Mouse (Mus musculus) cerebellum, postnatal 4 days (tissue): ENCODE data around the gene St6galnac3.
A peak's percentile ranks its signal among the peaks of the same experiment; 100 is the strongest.

ENCODE experiments used
- DNase-seq, 2 experiments: peaks; one replicate each; pipeline ENCODE4 v3.0.0; 2022; ENCODE audit warnings: low spot score in 2 of 2, mixed read lengths in 1 of 2

The St6galnac3 gene

DNA sequence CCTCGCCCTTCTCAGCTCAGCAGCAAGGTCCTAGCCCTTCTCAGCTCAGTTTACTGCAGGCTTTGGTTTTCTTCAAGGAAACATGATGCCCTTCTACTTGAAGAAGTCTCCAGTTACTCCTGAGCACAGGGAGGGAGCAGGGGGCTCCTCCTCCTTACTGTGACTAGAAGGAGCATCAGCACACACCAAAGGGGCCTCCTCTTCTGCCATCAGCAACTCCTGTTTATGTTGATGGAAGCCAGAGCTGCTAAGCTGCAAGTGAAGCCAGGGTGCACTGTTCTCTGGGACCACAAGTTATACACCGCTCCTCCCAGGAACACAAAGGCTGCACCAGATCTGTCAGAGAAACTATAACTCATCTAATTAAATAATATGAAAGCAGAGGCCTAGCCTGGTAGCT, 34.4 kb downstream of the St6galnac3 start:
- DNase-seq = no peak

DNA sequence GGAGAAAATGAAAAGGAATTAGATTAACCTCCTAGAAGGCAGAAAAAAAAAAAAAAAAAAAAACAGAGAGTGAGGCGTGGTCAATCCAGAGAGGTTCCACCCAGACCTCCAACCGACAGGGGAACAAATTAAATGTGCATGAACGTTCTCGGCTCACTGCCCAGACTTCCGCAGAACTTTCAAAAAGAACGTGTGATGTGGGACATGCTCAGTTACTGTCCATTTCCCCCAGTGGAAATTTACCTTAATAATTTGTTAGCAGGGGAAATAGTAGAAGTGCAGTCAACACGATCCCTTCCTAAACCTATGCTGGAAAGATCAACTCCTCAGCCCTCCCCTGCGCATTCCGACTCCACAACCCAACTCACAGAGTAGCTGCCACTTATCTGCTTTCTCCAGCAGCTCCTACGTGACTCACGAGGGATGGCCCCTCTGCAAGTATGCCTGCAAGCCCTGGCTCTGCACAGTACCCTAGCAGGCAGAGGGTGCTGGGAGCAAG, 35.1 kb downstream of the St6galnac3 start:
- DNase-seq = no peak

DNA sequence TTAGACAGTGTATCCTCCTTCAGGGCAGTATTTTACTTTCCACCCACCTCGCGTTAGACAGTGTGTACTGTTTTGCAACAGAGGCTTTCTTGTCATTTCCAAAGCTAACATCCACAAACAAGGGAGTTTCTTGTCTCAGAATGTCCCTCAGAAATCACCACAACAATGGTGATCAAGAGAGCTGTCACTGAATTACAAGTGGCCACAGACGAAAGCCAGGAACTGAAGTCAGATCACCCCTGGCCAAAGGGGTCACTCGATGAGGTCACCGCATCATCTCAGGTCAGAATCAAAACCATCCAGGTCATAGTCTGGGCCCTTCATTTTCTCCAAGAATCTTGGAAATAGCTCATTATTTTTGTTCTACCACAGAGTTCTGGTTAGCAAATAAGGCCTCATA, 37.1 kb downstream of the St6galnac3 start:
- no peak for DNase-seq

DNA sequence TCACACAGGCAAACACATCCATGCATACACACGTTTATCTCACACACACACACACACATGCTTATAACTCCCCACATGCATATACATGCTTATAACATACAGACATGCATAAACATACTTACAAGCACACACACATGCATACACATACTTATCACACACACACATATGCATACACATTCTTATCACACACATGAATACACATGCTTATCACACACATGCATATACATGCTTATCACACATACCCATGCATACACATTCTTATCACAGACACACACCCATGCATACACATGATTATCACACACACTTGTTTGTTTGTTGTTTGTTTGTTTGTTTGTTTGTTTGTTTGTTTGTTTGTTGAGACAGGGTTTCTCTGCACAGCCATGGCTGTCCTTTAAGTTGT, 40.1 kb downstream of the St6galnac3 start:
- DNase-seq = no peak

DNA sequence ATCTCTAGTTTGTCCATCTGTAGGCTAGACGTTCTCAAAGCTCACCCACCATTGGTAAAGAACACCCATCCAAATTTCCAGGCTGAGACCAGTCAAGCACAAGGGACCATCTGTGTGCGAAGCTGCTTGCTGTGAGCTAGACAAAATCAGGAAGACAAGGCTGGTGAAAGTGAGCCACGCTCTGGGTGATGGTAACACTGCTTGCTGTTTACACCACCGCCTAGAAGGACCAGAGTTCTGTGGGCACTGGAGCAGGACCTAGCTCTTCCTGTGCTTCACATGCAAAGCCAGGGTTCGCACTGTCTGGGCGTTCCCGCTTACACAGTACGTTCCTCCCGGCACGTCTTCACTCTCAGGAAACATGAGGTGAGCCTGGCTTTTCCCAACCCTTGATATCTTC, 42.7 kb downstream of the St6galnac3 start:
- DNase-seq = no peak

DNA sequence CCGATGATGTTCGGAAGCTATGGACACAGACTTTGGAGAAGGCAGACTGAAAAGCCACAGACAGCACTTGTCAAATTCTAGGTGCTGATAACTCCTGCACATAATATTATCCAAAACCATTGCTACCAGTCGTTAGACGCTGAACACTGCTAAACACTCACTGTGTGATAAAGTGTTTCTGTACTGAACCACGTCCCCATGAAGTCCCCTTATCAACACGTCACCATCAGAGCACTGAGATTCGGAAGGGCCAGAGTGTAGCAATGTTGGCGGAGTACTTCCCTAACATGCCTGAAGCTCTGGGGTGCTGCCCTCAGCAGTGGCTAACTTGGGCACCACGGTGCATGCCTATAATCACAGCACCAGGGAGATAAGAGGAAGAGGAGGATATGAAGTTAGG, 43.3 kb downstream of the St6galnac3 start:
- DNase-seq = no peak

DNA sequence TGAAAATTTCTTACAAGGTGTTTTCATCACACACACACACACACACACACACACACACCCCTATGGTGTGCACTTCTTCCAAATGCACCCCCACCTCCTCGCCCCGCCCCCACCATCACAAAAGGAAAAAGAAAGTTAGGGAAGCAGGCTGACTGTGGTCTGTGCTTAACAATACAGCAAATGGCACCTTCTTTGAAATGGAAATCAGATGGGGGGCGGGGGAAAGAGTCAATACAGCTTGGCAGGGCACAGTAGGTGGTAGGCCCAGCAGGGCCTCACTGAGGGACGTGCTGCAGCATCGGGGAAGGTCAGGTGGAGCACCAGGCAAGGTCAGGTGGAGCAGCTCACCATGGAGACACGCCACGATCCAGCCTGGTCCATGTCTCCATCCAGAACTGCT, 49.1 kb downstream of the St6galnac3 start:
- no peak for DNase-seq

DNA sequence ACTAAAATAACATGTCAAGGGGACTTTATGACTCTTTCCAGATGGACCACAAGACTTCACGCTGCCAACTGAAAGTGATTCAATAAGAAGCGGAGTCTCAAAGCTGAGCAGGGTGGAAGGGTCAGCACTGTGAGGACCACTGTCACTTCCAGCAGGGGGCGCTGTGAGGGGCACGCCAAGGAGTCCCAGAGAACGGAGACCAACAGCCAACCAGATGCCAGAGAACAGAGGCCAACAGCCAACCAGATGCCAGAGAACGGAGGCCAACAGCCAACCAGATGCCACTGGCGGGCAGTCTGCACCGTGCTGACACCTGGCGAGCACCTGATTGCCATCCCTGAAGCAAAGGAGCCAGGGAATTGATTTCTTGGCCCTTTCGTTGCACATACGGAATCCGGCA, 49.9 kb downstream of the St6galnac3 start:
- DNase-seq = peak in 1 of 2 experiments; percentile 68

DNA sequence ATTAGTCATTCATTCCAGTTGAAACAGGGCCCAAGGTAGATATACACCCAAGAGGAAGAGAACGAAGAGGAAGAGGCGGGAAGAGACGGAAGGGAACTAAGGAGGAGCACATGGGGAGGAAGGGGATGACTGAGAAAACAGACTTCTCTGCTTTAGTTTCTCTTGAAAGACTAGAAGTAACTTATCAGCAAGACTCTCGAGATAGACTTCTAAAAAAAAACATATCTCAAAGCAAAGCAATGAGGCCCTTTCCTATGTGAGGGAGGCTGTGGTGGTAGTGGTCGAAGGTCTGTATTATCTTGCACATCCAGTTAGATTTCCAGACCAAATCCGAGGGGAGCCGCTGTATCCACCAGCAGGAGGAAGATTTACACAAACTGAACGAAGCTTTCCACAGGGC, 50.6 kb downstream of the St6galnac3 start:
- DNase-seq = no peak

DNA sequence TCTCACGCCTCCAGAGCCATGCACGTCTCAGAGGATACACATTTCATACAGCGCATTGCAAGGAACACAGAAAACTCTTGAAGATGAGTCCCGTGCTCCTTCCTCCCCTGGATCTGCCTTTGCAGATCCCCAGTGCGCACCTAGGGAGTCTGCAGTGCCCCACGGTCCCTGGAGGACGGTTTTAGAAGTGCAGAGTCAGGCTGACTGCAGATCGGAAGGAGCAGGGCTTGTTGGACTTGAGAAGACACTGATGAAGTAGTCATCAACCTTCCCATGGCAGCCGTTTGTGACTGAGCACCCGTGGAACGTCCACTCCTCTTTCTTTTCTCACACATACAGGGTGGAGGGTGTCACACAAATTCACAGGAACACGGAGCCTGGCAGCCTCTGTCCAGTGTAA, 51.5 kb downstream of the St6galnac3 start:
- DNase-seq = no peak

DNA sequence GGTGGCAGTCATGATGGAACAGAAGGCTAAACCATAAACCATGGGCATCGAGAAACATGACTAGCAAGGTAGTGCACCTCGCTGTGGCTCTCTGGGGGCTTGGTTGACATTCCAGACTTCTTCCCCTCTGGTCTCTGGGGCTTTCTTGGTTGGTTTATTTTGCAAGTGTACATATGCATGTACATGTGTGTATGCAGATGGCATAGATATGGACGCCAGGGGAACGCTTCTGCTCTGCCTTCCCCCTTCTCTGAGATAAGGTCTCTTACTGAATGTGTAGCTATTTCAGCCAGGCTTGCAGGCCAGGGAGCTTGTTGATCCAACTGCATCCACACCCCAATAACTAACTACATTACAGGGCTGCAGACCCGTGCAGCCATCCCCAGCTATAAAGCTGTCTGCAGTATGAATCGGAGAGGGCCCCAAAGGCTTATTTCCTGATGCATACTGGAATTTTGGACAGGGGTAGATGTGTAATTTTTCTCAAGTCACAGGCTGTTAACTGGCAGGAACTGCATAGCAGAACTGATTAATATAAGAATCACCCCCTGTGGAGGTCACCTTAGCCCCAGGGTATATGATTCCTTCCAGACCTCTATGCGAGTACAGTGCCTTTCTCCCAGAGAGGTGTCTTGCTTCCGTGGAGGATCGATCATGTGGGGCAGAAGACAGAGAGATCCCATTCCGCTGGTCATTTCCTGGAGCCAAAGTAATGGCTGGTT, 53.9 kb downstream of the St6galnac3 start:
- DNase-seq = no peak

DNA sequence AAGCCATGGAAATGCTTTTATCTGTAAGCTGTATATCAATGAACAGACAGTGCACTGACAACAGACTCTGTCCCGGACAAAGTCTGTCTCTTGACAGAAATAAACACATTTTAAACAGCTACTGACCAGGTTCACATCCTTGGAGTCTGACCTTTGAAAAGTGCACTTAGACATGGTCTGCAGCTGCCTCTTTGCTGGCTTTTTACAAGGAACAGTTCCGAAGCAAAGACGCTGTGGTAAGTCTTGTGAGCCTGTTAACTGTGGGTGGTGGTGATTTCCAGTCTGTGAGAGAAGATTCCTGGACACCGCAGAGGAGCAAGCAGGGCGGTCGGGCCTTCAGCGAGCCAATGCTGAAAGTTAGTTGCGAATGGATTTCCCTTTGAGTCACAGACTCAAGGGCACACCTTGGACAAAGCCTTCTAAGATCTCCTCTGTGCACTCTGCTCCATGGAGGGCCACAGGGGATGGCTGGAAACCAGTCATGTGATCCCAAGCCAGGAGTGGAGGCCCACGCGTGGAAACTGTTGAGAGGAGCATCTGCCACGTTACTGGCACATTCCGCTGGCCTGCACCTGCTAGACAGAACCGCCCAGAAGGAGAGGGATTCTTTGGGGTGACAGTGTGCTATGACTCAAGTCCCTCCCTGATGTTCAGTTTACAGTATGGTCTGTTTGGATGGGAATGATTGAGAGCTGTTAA, 55.1 kb downstream of the St6galnac3 start:
- no peak for DNase-seq

DNA sequence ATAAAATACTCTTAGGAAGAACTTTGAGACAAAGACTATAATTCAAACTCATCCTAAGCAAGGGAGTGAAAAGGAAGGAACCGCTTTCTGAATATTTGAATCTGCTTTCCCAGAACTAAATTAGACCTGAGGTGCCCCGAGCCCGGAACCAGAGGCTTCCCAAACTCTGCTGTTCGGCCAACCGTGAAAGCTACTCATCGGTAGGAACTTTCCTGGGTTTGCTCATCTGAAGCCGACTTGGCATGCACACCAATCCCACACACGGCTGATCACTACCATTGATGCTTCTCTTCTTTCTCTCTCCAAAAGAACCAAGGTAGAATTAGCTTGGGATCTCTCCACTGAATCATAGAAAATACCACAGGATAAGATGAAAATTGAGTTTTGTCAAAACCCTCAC, 55.6 kb downstream of the St6galnac3 start:
- no peak for DNase-seq

DNA sequence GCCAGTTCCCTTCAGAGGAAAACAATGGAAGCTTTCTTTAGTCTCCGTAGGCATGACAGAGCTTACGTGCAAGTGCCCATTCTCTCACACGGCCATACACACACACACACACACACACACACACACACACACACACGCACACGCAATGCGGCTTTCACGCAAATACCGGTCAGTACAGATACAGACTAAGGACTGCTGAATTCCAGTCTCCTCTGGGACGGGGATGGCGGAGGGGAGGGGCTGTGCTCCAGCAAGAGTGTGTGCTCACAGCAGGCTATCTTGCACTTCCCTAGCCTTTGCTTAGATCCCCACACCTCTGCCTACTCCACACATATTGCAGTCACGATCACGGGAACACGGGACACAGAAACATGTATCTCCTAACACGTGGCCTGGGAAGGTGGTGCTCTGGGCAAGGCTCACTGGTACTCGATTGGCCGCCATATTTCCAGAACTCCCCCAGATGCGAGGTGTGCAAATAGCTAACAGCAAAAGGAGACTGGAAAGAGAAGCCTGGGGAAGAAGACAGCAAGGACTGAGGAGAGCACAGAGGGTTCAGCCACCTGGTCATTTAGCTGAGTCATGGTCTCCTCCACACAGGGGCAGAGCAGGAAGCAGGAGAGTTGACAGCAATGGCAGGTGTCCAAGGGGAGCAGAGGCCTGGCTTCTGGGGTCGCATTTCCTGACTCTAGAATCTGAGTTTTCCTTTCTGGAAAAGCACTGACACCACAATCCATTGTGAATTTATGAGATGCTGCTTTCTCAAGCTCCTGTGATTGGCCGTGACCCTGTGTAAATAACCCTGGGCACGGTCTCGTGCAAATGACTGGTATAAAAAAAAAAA, 56.3 kb downstream of the St6galnac3 start:
- no peak for DNase-seq

DNA sequence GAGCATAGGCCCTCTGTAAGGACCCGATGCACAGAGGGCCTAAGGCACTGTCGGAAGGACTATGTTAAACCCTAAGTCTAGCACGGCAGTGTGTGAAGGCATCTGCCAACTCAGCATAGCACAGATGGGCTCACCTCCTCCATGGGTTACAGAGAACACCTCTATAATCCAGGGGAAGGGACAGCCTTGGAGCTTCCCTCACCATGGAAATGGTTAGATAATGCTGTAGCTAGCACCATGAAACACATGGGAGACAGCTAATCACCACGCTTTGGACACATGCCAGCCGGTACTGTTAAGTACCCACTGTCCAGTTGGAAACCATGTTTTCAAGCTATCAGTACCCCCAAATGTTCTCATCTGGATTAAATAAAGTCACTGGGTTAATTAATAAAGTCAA, 60.3 kb downstream of the St6galnac3 start:
- no peak for DNase-seq

DNA sequence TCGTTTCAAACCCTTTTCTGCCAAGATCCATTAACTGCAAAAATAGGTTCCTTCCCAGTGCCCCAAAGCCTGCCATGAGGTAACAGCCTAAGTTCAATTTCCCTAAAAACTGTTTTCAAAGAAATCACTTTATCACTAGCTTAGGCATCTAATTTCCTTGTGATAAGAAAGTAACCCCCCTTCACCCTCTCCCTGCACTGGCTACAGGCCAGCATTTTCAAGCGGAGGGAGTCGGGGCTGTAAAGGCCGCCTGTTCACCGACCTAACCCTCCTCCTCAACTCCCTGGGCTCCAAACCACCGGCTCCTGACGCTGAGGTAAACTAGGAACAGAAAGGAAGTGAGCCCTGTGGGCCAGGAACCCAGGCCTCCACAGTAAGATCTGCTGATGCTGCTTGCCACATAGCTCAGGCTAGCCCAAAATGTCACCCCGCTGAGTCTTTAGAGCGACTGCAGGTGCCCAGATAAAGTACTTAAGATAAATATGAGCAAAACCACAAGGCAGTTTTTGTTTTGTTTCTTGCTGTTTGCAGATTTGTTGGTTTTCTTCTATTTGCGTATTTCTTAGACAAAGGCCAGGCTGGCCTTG, 61.0 kb downstream of the St6galnac3 start:
- DNase-seq = no peak

DNA sequence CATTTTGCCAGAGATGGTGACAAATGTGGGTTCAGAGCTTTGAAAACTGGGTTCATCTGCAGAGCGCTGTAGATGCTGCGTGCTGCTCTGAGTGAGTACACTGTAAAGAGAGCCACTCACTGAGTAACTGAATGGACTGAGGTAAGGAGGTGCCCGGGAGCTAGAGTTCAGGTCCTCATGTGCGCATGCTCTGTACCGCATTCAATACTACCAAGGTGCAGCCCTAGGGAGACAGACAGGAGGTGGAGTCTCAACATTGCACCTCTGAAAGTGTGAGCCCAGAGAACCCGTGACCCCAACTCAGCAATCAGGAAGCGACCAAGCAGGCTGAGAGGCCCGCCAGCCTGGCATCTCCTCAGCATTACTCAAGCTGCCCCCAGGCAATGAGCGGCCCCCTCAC, 62.2 kb downstream of the St6galnac3 start:
- DNase-seq = no peak

DNA sequence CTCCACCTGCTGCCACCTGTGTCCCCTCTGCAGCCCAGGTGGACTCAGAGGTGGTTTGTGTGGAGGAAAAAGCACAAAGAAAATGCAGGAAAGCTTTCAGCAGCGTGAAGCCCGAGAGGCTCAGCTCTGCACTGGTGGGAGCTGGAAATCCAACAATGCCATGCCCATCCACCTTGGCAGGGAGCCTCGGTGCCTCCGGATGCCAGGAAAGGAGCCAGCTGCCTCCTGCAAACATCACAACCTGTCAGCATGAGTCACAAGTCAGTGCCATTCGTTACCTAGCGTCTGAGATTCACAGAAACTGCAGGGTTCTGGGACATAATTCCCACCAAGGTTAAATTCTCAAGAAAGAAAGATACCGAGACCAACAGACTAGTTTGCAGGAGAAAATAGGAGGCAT, 63.0 kb downstream of the St6galnac3 start:
- DNase-seq = peak in 1 of 2 experiments; percentile 69

DNA sequence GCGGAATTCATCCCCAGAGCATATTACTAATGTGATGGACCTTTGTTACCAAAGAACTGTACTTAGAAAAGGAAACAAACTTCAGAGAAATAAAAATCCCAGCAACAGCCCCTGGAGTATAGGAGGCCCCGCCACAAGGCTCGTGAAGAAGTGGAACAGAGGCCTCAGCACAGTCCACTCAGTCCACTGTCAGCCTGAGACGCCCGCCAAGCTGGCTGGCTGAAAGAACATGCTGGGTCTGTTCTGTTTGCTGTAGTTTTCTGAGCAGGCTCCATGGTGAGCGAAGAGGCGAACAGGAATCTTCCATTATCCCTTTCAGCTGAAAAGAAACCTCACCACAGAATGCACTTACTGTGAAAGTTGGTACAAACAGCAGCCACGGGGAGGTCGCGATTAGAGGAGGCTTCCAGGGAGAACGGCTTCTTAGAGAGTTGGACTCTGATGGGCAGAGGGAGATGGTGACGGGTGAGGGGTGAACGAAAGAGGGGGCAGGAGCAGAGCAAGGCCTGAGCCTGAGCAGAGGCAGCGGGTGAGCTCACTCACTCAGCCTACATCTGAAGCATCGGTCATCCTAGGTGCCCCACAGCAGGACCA, 65.3 kb downstream of the St6galnac3 start:
- DNase-seq = peak in 1 of 2 experiments; percentile 15

DNA sequence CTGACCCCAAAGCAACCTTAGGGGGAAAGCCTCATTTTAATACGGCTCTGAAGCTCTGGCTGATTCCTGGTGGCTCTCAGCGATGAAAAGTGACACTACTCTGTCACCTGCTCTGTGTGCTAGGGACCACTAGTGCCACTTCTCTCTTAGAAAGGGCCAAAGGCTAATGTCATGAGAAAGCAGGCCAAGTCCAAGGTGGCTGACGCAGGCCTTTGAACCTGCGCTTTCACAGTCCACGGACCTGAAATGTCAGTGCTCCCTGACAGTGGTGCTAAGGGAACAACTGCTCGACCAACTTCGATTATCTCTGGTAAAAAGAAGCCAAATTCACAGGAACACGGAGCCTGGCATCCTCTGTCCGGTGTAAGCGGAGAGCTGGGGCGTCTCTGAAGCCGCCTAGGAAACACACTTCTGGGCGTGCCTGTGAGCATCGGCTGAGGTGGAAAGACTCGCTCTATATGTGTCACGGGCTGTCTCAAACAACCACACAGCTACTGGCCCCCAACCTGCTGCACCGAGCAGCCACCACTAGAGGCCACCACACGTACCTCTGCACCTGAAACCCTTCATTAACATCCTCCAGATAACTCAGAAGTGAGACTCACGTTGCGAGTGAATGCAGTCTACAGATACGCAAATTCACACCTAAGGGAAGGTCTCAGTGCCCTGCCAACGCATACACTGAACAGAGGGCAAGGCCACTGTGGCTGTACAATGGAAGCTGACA, 66.8 kb downstream of the St6galnac3 start:
- DNase-seq = peak in 1 of 2 experiments; percentile 51

DNA sequence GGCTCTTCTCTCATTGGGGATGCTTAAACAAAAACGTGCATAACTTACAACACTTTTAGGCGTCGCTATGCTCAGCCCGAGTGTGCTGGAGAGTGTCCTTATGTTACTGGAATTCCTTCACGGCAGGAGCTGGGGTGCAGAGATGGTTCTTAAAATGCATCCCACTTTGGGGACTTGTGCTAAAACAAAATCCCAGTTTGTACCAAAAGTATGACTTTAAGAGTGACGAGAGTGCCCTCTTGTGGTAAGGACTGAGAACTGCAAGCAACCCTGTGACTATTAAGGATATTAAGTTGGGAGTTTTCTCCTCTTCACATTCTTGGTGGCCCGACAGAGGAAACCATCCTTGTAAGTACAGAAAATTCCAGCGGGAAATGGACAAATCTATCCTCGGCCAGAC, 69.9 kb downstream of the St6galnac3 start:
- DNase-seq = peak; percentile 47 to 79
